Mouse (Mus musculus): ENCODE data around the gene Vsnl1.

Vsnl1 gene

DNA sequence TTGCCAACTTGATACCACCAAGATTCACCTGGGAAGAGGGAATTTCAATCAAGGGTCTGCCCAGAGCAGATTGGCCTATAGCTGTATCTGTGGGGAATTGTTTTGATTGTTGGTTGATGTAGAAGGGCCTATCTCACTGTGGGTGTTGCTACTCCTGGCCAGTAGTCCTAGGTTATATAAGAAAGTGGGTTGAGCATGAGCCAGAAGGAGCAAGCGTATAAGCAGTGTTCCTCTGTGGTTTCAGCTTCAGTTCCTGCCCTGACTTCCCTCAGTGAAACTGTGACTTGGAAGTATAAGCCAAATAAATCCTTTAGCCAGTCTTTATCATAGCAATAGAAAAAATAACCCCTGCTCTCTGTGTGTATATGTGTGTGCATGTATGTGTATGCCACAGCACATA lies 51.7 kb downstream of the Vsnl1 start:
- DNase-seq (ENCODE audit: low spot score in 2 of 2): no peak

DNA sequence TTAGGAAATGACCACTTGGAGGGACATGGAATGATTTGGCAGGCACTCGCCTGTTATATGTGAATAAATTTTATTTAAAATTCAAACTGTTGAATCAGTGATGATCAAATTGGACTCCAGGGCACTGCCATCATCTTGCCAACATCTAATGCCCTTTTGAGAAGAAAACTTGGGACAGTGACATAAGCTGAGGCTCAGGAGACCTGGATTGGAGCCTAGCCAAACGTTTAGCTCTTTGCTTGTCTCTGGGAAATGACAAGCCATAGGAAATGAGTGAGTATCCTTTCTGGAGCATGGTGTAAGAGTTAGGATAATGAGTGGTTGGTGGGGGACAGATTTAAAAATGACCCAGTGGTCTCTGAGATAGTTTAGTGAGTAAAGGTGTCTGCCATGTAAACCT lies 57.0 kb downstream of the Vsnl1 start:
- no peak for DNase-seq (ENCODE audit: low spot score in 2 of 2)

DNA sequence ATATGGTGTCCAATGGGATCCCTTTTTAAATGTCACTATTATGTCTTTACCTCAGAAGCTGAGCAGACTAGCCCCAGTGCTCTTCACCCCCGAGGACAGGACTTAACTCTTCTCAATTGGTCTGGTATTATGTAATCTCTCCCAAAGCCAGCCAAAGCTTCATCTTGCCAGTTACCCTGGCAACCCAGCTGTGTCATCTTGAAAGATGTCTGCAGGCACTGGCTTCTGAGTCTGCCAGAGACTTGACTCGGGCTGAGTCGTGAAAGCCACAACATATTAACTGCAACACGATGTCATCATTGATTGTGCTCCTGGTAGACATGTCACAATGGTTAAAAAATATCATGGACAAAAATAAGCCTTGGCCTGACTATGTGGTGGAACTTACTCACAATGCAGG lies 66.4 kb downstream of the Vsnl1 start:
- no peak for DNase-seq (ENCODE audit: low spot score in 2 of 2)

DNA sequence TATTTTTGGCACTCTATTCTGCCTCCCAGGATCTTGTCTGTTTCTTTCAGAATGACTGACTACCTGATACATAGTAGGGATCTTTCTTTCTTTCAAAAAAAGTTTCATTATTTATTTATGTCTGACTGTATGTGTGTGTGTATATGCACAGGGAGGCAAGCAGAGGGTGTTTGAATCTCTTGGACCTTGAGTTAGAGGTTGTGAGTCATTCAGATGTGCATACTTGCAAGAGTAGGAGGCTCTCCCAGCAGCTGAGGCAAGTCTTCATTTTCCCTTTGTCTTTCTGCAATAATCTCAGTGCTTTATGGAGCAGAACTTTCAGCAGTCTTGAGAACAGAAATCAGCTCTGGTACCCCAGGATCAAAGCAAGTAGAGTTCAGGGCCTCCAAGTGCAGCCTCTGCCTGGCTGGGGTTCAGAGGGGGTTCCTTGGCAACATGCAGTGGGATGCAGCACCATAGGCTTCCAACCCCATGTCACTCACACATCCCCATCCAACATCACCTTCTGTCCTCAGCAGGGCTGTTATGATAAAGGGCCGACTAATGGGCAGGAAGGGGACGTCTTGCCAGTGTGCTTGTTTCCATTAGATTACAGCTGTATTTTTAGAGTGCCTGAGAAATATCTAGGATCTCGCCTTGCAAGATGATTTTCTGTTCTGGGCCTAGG lies 69.2 kb downstream of the Vsnl1 start:
- no peak for DNase-seq (ENCODE audit: low spot score in 2 of 2)

DNA sequence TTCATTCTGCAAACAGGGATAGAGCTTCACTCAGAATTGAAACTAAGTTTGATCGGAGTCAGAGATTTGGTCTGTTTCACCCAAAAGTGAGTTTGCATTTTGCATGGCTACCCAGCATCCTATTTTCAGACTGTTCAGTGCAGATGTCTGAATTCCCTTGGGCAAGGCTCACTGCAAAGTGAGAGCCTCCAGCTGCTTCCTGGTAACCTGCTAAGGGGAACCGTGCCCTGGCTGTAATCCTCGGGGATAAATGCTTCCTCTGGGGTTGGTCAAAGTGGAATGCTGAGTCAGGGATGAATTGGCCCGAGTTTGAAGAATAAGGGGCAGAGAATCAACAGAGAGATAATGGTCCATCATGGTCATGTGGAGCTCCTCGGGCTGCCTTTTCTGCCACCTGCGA lies 71.5 kb downstream of the Vsnl1 start:
- no peak for DNase-seq (ENCODE audit: low spot score in 2 of 2)

DNA sequence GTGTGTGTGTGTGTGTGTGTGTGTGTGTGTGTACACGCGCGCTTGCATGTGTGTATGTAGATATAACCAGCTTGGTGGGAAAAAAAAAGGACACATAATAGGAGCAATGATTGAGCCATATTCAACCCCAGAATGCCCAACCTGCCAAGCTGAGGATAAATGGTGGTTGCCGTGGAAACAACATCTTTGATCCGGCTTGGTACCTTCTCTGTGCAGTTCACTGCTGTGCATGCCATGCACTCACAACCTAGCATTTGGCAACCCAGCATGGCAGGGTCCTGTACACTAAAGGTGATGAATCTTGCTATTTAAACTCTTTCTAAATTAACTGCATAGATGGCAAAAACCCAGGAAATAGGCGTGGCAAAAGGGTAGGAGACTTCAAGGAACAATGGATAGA lies 74.0 kb downstream of the Vsnl1 start:
- DNase-seq (ENCODE audit: low spot score in 2 of 2): no peak

DNA sequence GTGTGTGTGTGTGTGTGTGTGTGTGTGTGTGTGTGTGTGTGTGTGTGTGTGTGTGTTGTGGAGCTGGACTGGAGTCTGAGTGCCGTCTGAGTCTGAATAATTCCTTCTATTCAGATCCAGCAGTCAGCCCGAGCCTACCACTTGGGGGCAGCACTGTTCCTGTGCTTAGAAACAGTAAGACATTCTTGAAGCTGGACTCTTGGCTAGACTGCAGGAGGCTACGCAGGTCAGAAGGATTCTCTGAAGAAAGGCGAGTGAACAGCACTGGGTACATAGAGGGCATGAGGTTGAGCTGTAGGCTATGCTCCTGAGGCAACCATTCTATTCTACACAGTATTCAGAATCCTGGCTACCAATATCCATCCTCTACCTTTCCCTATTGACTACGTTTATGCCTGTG lies 85.5 kb downstream of the Vsnl1 start:
- DNase-seq (ENCODE audit: low spot score in 2 of 2): peak; percentile 41 to 59

DNA sequence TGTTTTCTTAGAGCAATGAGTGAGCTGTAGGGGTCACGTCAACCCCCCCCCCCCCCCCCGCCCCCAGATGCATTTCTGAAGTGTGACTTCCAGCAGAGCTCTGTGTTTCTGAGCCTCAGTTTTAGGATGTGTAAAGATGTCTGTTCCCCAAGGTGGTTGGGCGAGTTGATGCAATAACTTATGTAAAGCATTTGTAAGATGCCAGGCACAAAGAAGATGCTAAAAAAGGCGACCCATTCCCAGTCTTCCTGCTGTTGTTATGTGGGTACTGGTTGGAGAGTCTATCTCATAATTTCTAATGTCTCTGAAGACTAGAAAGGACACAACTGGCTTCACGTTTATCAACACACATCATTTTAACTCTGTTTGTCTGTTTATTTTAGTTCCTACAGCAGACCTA lies 86.5 kb downstream of the Vsnl1 start:
- no peak for DNase-seq (ENCODE audit: low spot score in 2 of 2)

DNA sequence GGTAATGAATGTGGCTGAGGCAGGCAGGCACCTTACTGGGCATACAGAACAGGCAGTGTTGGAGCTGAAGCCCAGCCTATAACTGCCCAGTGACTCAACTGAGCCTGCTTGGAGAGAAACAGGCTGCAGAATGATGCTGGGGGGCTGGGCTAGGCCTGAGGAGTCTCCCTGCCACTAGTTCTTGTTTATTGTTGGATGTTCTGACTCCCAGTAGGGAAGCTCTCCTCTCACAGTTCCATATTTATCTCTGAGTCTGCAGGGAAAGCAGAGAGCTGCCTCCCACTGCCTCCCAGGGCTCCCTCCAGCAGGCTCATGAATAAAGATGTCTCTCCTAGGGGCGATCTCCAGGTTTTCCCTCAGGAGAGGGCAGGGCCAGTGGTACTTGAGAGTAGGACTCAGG lies 88.0 kb downstream of the Vsnl1 start:
- no peak for DNase-seq (ENCODE audit: low spot score in 2 of 2)

DNA sequence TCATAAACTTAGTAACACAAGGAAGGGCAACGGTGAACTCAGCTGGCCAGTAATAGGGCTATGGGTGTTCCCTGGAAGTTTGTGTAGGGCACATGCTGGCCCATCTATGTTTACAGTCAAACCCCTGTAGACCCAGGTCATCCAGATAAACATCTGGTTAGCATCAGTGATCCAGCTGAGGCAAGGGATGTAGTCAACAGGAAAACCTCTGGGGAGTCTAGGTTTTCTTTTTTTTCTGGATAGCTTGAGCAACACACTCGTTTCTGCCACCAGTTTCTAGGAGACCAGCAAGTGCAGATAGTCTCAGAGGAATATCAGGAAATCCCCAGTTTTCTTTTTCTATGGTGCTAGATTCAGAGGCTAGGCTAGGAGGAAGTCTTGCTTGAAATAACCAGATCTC lies 90.5 kb downstream of the Vsnl1 start:
- no peak for DNase-seq (ENCODE audit: low spot score in 2 of 2)

DNA sequence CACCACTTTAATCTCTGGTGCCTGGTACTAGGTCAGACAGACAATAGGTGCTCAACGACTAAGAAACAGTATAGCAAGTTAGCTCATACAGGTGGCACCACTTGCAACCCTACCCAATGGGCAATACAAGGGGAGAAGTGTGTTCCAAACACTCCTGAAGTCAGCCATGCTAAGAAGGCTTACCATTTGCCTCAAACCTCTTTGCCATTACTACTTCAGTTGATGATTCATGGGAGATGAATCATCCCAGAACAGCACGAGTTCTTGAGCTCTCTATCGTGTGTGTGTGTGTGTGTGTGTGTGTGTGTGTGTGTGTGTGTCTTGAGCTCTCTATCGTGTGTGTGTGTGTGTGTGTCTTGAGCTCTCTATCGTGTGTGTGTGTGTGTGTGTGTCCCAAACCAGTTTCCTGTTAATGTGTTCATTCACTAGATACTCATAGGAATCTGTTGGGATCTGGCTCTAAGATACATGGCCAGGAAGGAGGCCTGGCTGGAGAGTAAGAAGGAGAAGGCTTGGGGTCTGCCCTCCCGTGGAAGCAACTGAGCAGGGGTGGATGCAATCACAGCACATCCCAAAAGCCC lies 94.3 kb downstream of the Vsnl1 start:
- no peak for DNase-seq (ENCODE audit: low spot score in 2 of 2)

DNA sequence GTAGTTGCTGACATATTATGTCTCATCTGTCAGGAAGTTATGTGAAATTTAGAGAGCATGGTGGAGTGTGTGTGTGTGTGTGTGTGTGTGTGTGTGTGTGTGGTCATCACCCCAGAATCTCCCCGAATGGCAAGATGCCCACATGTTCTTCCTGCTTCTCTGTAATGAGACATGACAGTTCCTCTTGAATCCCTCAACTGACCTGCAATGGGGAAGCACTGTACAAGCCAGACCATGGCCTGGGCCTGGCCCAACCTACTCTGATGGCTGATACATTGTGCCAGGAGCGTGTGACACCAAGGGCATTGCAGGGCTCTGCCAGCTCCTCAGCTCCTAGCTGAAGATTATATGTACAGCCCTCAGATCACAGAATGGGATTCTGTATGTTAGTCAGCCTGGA lies 98.2 kb downstream of the Vsnl1 start:
- no peak for DNase-seq (ENCODE audit: low spot score in 2 of 2)

DNA sequence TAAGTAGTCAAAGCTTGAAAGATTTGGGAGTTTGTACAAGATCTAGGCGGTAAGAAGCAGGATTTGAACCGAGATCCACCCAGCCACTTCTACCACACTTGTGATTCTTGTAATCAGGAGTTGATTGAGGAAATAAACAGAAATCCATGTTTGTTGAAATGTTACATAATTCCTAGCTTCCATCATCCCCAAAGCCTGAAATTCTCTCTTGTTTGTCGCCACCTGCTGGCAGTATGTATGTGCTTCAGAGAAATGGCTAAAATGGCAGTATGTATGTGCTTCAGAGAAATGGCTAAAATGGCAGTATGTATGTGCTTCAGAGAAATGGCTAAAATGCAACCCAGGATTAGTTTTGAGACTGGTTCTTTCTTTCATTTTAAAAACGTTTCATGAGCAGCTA lies 99.6 kb downstream of the Vsnl1 start:
- DNase-seq (ENCODE audit: low spot score in 2 of 2): peak in 1 of 2 experiments; percentile 9

DNA sequence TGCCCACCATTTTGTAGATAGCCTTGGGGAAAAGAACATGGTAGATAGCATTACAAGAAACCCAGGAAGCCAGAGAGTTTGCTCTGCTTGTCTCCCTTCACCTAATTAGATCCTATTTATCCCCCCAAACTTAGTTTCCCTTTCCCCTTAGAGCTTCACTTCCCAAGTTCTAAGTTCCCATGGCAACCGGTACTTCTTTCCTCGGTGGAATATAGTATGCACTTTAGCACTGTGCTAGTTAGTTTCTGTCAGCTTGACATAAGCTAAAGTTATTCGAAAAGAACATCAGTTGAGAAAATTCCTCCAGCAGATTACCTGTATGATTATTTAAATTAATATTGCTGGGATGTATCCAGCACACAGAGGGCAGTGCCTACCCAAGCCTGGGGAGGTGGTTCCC lies 109.9 kb downstream of the Vsnl1 start:
- DNase-seq (ENCODE audit: low spot score in 2 of 2): no peak

DNA sequence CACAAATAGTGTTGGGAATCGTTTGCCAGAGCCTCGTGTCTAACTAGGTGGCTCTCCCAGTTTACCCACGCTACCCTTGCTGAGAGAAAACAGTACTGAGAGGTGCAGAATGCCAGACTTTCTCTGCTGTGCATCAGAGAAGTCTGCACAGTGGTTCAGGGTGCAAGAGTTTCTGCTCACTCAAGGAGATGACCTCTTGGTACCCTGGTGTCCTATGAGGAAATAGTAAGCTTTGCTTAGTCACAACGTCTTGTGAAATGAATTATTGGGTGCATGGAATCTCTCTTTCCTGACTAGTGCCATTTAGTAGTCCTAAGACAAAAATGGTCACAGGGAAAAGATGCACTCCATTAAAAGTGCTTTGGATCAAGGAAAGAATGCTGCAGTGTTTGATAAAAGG lies 111.9 kb downstream of the Vsnl1 start:
- no peak for DNase-seq (ENCODE audit: low spot score in 2 of 2)

DNA sequence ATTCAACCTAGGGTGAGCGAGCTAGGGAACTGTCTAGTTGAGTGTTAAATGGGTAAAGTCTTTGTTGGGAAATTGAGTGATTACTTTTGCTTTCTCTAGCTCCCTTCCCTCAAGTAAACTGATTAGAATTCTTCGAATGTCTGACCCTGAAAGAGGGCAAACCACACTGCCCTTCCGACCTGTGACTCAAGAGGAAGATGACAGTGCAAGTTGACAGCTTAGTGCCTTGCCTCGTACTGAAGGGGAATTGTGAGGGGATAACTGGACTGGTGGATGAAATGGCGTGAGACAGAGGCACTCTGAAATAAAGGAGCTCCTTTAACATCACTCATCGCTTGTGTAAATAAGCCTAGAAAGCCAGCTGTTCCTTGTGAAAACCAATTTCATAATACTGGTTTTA lies 118.7 kb downstream of the Vsnl1 start:
- DNase-seq (ENCODE audit: low spot score in 2 of 2): no peak

DNA sequence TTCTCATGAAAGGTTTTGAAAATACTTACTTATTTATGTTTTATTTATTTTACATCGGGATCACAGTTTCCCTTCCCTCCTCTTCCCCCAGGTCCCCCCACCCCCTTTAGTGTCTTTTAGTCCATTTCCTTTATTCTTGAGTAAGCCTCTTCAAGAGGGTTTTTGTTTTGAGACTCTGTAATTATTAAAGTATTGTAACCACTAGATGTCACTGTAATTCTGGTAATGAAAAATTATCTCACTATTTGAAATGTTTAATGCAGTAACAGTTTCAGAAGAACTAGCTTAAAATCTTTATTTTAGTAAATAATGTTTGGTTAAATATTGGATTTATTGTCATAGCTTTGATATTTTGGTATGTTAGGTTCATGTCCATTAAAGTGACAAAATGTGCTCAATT lies 122.6 kb downstream of the Vsnl1 start:
- no peak for DNase-seq (ENCODE audit: low spot score in 2 of 2)

DNA sequence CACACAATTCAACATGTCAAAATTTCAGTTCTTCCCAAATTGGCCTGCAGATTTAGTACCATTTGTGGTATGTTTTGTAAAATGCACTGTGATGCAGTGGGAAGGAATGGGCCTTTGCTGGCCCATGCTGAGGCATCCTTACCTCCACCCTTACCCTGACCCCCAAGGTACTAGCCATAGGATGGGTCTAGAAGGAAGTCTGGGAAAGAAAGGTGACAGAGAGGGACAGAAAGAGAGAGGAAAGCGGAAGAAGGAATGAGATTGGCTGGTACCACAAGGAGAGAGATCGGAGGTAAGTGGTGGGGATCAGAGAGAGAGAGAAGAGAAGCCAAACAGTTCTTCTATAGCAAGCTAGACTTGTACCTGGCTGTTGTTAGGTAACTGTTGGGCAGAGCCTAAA lies 125.3 kb downstream of the Vsnl1 start:
- no peak for DNase-seq (ENCODE audit: low spot score in 2 of 2)

DNA sequence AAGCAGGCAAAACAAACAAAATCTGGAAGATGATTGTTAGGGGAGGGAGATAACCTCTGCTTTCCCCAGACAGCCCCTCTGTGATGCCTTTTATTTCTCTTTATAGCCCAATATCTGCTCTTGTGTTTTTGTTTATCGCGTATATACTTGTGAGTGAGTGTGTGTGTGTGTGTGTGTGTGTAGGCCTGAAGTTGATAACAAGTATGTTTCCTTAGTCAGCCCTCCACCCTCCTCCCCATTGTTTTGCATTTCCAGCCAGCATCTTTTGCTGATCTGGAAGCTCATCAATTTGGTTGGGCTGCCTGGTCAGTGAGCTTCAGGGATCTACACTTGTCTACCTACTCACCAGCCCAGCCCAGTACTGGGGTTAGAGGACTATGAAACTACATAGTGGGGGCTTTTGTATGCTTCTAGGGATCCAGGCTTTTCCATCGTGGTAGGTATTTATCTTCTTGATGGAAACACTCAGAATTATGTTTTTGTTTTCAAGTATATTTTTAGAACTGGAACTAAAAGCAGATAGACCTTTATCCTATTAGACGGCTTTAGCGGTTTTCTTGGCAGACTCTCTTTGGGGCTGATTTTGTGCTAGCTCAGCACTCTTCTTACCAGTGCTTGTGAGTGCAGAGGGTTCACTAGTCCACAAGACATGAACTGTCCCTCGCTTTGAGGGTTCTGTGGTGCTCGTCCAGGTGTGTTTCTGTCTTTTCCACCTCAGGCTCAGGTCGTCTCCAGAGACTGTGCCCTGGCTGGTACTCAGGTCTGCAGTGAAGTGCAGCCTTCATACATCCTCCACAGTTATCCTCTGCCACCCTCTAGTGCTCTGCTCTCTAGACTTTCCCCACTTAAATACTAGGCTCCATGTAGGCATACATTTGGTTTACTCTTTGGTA lies 129.4 kb downstream of the Vsnl1 start:
- no peak for DNase-seq (ENCODE audit: low spot score in 2 of 2)

DNA sequence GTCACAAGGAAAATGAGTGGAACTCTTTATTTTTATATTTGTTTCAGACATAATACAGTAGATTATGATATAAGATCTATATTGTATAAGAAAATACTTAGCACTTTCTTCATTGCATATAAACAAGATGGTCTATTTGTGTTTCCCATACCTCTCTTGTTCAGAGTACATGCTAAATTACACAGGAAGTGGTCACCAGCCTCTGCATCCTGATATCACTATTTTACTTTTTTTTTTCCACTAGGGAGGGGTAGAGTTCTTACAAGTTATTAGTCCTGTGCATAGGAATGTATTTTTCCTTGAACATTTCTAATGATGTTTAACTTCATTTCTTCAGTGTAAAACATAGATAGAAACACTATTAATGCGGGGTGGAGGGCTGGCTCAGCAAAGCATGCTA lies 135.6 kb downstream of the Vsnl1 start:
- DNase-seq (ENCODE audit: low spot score in 2 of 2): no peak

DNA sequence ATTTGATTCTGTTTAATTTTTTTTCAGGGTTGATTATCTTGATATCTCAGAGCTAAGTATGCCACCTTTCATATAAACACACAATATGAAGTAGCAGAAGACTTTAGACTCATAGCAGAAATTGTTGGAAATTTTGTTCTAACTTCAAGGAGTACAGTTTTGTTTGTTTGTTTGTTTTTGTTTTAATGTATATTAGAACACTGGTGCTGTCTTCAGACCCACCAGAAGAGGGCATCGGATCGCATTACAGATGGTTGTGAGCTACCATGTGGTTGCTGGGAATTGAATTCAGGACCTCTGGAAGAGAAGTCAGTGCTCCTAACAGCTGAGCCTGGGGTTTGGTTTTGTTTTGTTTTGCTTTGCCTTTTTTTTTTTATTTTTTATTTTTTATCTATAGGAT lies 150.0 kb downstream of the Vsnl1 start:
- DNase-seq (ENCODE audit: low spot score in 2 of 2): no peak

DNA sequence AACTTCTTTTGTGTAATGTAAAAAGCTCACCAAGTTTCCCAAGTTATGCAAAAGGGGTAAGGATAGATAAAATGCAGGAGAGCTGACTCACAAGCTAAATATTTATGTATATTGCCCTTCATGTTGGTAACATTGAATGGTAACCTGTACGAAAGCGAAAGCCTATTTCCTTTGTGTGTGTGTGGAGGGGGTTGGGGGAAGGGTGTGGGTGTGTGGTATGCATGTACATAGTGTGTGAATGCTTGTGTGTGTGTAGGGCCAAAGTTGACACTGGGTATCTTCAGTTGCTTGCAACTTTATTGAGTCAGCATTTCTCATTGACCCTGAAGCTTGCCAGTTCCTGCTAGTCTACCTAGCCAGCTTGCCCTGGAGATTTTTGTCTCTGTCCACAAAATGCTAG lies 154.8 kb downstream of the Vsnl1 start:
- DNase-seq (ENCODE audit: low spot score in 2 of 2): no peak

DNA sequence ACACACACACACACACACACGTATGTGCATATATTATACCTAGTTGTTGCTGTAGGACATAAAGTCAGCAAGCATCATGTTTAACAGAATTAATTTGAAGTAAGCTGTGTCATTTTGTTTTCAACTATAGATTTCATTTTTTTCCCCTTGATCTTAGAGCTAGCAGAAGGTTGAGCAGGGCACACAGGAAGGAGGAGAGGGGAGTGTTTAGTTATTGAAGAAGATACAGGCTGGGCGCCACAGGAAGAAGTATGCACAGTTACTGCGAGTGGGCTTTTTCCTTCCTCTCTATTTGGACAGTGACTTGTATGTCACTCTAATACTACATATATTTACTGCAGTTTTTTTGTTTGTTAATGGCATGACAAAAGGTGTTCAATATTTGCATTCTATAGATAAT lies 156.5 kb downstream of the Vsnl1 start:
- DNase-seq (ENCODE audit: low spot score in 2 of 2): no peak

Measured in urinary bladder, adult 18-20 months (tissue).